Mouse (Mus musculus) kidney, embryonic 14.5 days (tissue): ENCODE data around the gene Fcgr1. TPM values are rescaled to one million over a fixed set of nuclear protein-coding genes. Genes with fewer than 3 reads are reported as not detected.

Source experiments
- ATAC-seq: fragments of 200-750 bp; cut with Nextera tagmentation; 2 replicates; pipeline ENCODE4 v1.8.0; 2017; ENCODE audit warnings: moderate number of reproducible peaks, mild to moderate bottlenecking, moderate TSS enrichment, moderate library complexity; ENCODE audit not compliant: low FRiP score, low TSS enrichment
- H3K27ac ChIP-seq: fragments of 300-500 bp; sonication (generic); 2 replicates; pipeline ENCODE4 v1.5.1; 2014; ENCODE audit warnings: low read depth, mild to moderate bottlenecking, low read length, moderate library complexity, mixed read lengths
- H3K27me3 ChIP-seq: fragments of 300-500 bp; sonication (generic); 2 replicates; pipeline ENCODE4 v1.6.1; 2014; ENCODE audit warnings: mild to moderate bottlenecking, low read length; ENCODE audit not compliant: control insufficient read depth, insufficient read depth
- H3K36me3 ChIP-seq: fragments of 300-500 bp; sonication (generic); 2 replicates; pipeline ENCODE4 v1.6.1; 2014; ENCODE audit warnings: low read length, mixed read lengths; ENCODE audit not compliant: control insufficient read depth, insufficient read depth
- H3K4me1 ChIP-seq: fragments of 300-500 bp; sonication (generic); 2 replicates; pipeline ENCODE4 v1.6.1; 2014; ENCODE audit warnings: low read length, mixed read lengths; ENCODE audit not compliant: control insufficient read depth, insufficient read depth
- H3K4me2 ChIP-seq: fragments of 300-500 bp; sonication (generic); replicated peaks from 2 replicates; pipeline ENCODE4 v1.6.1; 2014; ENCODE audit warnings: low read depth, mild to moderate bottlenecking, low read length
- H3K4me3 ChIP-seq: fragments of 300-500 bp; sonication (generic); 2 replicates; pipeline ENCODE4 v1.5.1; 2014; ENCODE audit warnings: mild to moderate bottlenecking, low read length
- H3K9ac ChIP-seq: fragments of 300-500 bp; sonication (generic); 2 replicates; pipeline ENCODE4 v1.6.1; 2014; ENCODE audit warnings: low read depth, mild to moderate bottlenecking, low read length, moderate library complexity
- H3K9me3 ChIP-seq: fragments of 300-500 bp; sonication (generic); 2 replicates; pipeline ENCODE4 v1.6.1; 2016; ENCODE audit warnings: low read length; ENCODE audit not compliant: control insufficient read depth
- WGBS: fragments of 180-500 bp; shearing (Covaris S2); extraction: QIAGEN DNeasy Blood & Tissue Kit; methylation state at CpG from one replicate; pipeline ENCODE4 v1.1.7; 2014; 5-methylcytosine and 5-hydroxymethylcytosine counted together
- polyA plus RNA-seq: library from polyadenylated mRNA; unstranded; fragments of >200 nt; fragmentation: Nextera tagmentation; extraction: Ambion mirVana; gene quantifications from 2 replicates; pipeline ENCODE4 v1.2.1, GENCODE M21; 2014

Fcgr1 gene
- polyA plus RNA-seq, 1 experiment from 2014 or later = 1.8 TPM

DNA sequence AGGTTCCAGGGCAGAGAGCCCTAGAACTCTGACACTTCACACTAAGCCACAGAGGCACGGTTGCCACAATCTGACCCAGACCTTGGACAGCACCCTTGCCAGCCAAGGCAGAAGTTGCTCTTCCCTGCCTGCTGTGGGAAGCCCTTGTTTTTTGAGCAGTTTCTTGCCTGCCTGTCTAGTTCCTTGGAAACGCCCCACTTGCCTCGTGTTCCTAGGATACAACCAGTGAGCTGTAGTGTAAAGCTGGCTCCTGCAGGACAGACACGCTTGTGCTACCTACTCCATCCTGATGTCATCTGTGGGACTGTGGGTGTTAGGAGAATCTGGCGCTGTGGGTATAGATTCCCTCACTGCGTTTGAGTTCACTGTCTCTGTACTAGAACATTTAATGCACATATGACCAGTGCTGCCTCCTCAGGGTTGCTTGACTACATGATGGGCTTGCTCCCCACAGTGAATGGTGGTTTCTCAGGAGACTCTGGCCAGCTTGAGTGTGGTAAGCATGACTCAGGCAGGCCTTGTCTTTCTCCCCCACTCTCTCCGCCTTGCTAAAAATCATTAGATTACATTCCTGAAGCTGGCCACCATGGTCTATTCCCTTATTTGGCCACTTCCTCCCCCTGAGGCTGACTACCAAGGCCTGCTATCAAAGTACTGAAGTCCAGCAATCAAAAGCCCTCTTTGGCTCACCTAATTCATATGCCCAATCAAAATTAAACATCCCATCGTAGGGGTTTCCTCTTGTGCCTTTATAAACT lies 18.8 kb upstream of the Fcgr1 start:
- H3K9ac ChIP-seq = no peak overlapping the region
- no peak overlapping the region for H3K4me2 ChIP-seq
- H3K9me3 ChIP-seq = no peaks in the 10 kb centered on the region
- ATAC-seq = no peak
- no peaks in the 10 kb centered on the region for H3K4me1 ChIP-seq
- no peak overlapping the region for H3K4me3 ChIP-seq
- no peaks in the 10 kb centered on the region for H3K27me3 ChIP-seq
- H3K36me3 ChIP-seq = no peaks in the 10 kb centered on the region
- no peak overlapping the region for H3K27ac ChIP-seq
- WGBS = 65% methylated on average over 8 of the region's 8 CpGs

DNA sequence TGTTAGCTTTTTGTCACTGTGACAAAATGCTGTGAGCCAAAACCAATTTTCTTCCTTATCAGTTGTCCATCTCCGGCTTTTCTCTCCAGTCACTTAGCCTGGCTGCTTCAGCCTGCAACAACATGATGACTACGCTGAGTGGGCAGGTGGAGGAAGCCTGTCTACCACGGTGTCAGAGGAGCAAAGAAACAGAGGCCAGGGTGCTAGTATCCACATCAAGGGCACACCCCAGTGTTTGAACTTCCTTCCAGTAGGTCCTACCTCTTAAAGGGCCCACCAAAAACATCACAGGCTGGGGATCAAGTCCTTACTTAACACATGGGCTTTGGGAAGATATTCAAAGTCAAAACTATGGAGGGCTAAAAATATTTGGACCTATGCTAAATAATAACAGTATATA lies 15.7 kb upstream of the Fcgr1 start:
- 52% methylated on average over 3 of the region's 3 CpGs for WGBS
- no peak overlapping the region for H3K4me3 ChIP-seq
- H3K4me1 ChIP-seq = no peaks in the 10 kb centered on the region
- H3K27me3 ChIP-seq = no peaks in the 10 kb centered on the region
- H3K9me3 ChIP-seq = no peaks in the 10 kb centered on the region
- no peak overlapping the region for H3K9ac ChIP-seq
- H3K27ac ChIP-seq = no peak overlapping the region
- no peak overlapping the region for H3K4me2 ChIP-seq
- H3K36me3 ChIP-seq = no peaks in the 10 kb centered on the region
- no peak for ATAC-seq

DNA sequence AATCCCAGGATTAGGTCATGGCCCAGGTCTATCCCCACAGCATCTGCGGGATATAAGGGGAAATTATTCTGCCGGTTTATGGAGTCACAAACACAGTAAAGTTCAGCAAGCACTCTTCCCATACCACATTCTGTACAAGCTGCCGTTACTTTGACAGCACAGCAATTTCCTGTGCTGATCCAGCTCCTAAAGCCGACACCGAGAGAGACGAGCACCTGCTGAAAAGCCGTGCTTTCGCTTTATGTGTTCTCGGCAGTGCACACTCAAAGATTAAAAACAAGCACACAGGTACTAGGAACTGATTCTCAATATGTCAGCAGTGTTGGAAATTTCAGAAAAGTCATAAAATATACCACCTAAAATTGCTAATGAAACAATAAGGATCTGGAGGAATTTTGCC lies 12.7 kb upstream of the Fcgr1 start:
- no peaks in the 10 kb centered on the region for H3K4me1 ChIP-seq
- no peaks in the 10 kb centered on the region for H3K27me3 ChIP-seq
- ATAC-seq = no peak
- no peak overlapping the region for H3K27ac ChIP-seq
- WGBS = 61% methylated on average over 9 of the region's 9 CpGs
- H3K4me2 ChIP-seq = no peak overlapping the region
- no peaks in the 10 kb centered on the region for H3K36me3 ChIP-seq
- no peak overlapping the region for H3K4me3 ChIP-seq
- H3K9me3 ChIP-seq = no peaks in the 10 kb centered on the region
- no peak overlapping the region for H3K9ac ChIP-seq

- no peak for ATAC-seq
Measured at GRCm38 (mm10) chr3:96302076-96302475, 8.3 kb upstream of the Fcgr1 start.

DNA sequence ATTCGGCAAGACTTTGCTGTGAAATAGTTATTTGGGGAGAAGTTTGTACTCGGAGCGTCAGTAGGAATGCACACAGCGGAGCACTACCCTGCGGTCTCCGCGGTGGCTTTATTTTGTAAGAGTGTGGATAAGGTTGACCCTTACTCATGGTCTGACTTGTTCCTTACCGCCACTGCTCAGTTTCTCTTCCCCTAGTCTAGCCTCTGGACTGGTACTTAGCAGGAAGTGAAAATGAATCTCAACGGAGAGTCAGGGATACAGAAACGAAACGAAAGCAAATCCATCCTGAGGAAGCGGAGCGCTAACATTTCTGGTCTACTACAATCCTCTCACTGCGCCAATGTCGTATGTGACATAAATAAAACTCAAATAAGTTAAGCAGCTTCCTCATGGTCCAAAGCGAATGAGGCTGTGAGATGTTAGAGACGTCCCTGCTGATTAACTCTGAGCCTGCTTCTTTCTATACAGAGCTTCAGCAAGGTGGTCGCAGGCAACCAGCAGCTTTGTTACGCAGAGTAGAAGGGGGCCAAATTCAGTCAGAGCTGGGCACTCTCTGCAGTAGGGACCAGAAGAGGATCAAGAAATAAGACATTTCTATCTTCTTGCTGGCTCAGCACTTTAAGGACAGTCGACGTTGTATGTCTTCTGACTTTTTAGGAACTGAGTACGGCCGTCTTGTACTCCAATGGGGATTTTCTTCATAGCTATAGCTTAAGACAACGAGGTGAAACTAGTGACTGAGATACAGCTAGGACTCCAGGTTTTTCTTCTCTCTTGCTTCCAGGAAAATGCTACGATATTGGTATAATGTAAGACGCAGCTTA lies 7.1 kb upstream of the Fcgr1 start:
- H3K4me1 ChIP-seq = no peaks in the 10 kb centered on the region
- 69% methylated on average over 26 of the region's 26 CpGs for WGBS
- no peaks in the 10 kb centered on the region for H3K36me3 ChIP-seq
- H3K4me3 ChIP-seq = peak overlapping the region; percentile 6; the same call in 1 of the 2 replicates
- peak overlapping the region; percentile 29 for H3K4me2 ChIP-seq
- H3K27me3 ChIP-seq = no peaks in the 10 kb centered on the region
- H3K9ac ChIP-seq = 0 out of 2 replicates have a peak overlapping the region, but pooled peaks have one; percentile 12
- no peak overlapping the region for H3K27ac ChIP-seq
- ATAC-seq = no peak
- H3K9me3 ChIP-seq = no peaks in the 10 kb centered on the region

More at GRCm38 (mm10) chr3:96302076-96302475, 8.3 kb upstream of the Fcgr1 start:
- no peak overlapping the region for H3K27ac ChIP-seq
- H3K27me3 ChIP-seq = no peaks in the 10 kb centered on the region
- no peaks in the 10 kb centered on the region for H3K4me1 ChIP-seq
- no peak overlapping the region for H3K4me3 ChIP-seq
- WGBS = 84% methylated on average over 5 of the region's 5 CpGs
- H3K9me3 ChIP-seq = no peaks in the 10 kb centered on the region
- no peak overlapping the region for H3K9ac ChIP-seq
- no peaks in the 10 kb centered on the region for H3K36me3 ChIP-seq
- no peak overlapping the region for H3K4me2 ChIP-seq

DNA sequence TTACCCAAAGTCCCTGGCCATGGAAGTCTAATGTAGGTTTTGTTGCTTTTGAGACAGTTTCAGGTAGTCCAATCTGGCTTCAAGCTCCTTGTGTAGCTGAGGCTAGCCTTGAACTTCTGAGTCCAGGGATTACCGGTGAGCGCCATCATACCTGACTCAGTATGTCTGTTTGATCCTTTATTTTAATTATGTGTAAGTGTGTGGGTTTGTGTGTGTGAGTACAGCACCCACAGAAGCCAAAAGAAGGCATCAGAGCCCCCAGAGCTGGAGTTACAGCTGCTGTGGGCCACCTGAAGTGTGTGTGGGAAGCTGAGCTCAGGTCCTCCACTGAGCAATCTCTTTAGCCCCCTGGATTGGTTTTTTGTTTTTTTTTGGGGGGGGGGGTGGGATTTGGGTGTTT lies 5.8 kb upstream of the Fcgr1 start:
- Histone ChIP-seq H3K4me2 (no peak overlapping the region), H3K4me3 (no peak overlapping the region), H3K9ac (no peak overlapping the region), H3K27me3 (no peaks in the 10 kb centered on the region), H3K36me3 (no peaks in the 10 kb centered on the region), H3K9me3 (no peaks in the 10 kb centered on the region), H3K4me1 (no peaks in the 10 kb centered on the region), H3K27ac (no peak overlapping the region)
- WGBS = 98% methylated on average over 2 of the region's 2 CpGs
- no peak for ATAC-seq

- no peak overlapping the region for H3K9ac ChIP-seq
- no peak overlapping the region for H3K4me3 ChIP-seq
- H3K9me3 ChIP-seq = no peaks in the 10 kb centered on the region
- H3K36me3 ChIP-seq = no peaks in the 10 kb centered on the region
- no peaks in the 10 kb centered on the region for H3K4me1 ChIP-seq
- ATAC-seq = no peak
- 92% methylated on average over 4 of the region's 4 CpGs for WGBS
- no peak overlapping the region for H3K27ac ChIP-seq
- H3K27me3 ChIP-seq = no peaks in the 10 kb centered on the region
- H3K4me2 ChIP-seq = no peak overlapping the region
Measured at GRCm38 (mm10) chr3:96298360-96298759, 4.6 kb upstream of the Fcgr1 start.

DNA sequence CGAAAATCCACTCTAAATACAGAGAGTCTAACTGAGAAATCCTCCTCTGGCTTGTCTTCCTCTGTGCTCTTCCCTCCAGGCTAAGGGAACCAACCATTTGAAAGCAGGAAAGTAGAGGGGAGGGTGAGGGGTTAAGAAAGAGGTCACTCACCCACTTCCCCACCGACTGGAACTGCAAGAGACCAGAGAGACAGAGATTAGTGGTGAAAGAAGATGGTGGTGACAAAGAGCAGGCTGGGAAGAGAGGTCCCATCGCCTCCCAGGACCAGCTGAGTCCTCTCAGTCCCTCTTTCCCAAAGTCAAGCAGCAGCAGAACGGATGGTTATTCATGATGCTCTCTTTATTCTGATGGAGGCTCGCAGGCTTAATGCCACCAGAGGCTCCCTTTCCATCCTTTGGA lies 401 bp downstream of the Fcgr1 start:
- H3K27me3 ChIP-seq = no peaks in the 10 kb centered on the region
- H3K36me3 ChIP-seq = no peaks in the 10 kb centered on the region
- no peaks in the 10 kb centered on the region for H3K4me1 ChIP-seq
- no peak overlapping the region for H3K4me3 ChIP-seq
- no peaks in the 10 kb centered on the region for H3K9me3 ChIP-seq
- H3K4me2 ChIP-seq = no peak overlapping the region
- 49% methylated on average over 5 of the region's 5 CpGs for WGBS
- no peak overlapping the region for H3K9ac ChIP-seq
- no peak for ATAC-seq
- H3K27ac ChIP-seq = no peak overlapping the region

- Histone ChIP-seq H3K27me3 (no peaks in the 10 kb centered on the region), H3K9ac (no peak overlapping the region), H3K9me3 (no peaks in the 10 kb centered on the region), H3K4me1 (no peaks in the 10 kb centered on the region), H3K27ac (no peak overlapping the region), H3K4me2 (no peak overlapping the region), H3K36me3 (no peaks in the 10 kb centered on the region), H3K4me3 (no peak overlapping the region)
- ATAC-seq = no peak
- 51% methylated on average over 6 of the region's 6 CpGs for WGBS
Measured at GRCm38 (mm10) chr3:96292641-96293040, 1.1 kb downstream of the Fcgr1 start.
